Mouse (Mus musculus): ENCODE measurements around the gene Neu1.
"Not testable (repeated sequence)": the region's sequence is repeated elsewhere in the genome, so short reads cannot be mapped to it uniquely, and the experiment has no call there.

DNA sequence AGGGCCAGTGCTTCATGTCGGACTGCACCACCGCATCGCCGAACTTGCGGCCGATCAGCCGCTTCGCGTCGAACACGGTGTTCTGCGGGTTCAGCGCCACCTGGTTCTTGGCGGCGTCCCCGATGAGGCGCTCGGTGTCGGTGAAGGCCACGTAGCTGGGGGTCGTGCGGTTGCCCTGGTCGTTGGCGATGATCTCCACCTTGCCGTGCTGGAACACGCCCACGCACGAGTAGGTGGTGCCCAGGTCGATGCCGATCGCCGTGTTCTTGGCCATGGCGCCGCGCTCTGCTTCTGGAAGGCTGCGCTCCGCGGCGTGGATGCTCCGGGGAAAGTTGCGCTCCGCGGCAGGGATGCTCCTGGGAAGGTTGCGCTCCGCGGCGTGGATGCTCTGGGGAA lies 27.7 kb downstream of the Neu1 start:
- TF ChIP-seq CTCF (IDR thresholded peaks at IDR 0.05; ENCODE audit: low read depth, low read length); TAL1 (conservative IDR thresholded peaks at IDR 0.05; ENCODE audit: low read depth, low read length): not testable (repeated sequence)
